Comparison of ENCODE assay signal across 7 mouse cellular contexts in genomic region chr5:111220679-111221380, GRCm38 (mm10).
DNase-seq lines count a peak whose midpoint lies in the region; ATAC-seq and TF ChIP-seq lines count a peak whose summit lies in the region.

No protein-coding gene starts in this region.

- intact Hi-C loops in gastrocnemius, postnatal 36 days (cut with DNase I), result no loop called here

- H3K9ac ChIP-seq in stomach, embryonic 14.5 days (replicated peaks; ENCODE audit: low read depth, low read length), result no peak overlapping the region
- H3K9ac ChIP-seq in stomach, postnatal 0 days (ENCODE audit: low read length), result no peak overlapping the region
- H3K9ac ChIP-seq in midbrain, postnatal 0 days (replicated peaks; ENCODE audit: low read length, poor library complexity, severe bottlenecking), result no peak overlapping the region

- no peaks in the 10 kb centered on the region for H3K27me3 ChIP-seq in stomach, embryonic 14.5 days (ENCODE audit: control insufficient read depth, insufficient read depth, low read length)
- no peaks in the 10 kb centered on the region for H3K27me3 ChIP-seq in stomach, postnatal 0 days (ENCODE audit: control insufficient read depth, insufficient read depth, low read length)
- peaks cover 84% of the 10 kb centered on the region for H3K27me3 ChIP-seq in hindbrain, embryonic 10.5 days (ENCODE audit: insufficient read depth, poor library complexity, severe bottlenecking)
- no peaks in the 10 kb centered on the region for H3K27me3 ChIP-seq in midbrain, postnatal 0 days (ENCODE audit: insufficient read depth, low read length)

- 62% methylated on average over 16 of the region's 16 CpGs for WGBS in stomach, embryonic 14.5 days
- WGBS in stomach, postnatal 0 days, result 72% methylated on average over 16 of the region's 16 CpGs
- WGBS in hindbrain, embryonic 10.5 days, result 23% methylated on average over 16 of the region's 16 CpGs
- WGBS in midbrain, postnatal 0 days, result 19% methylated on average over 16 of the region's 16 CpGs

- H3K36me3 ChIP-seq in stomach, embryonic 14.5 days (ENCODE audit: control insufficient read depth, insufficient read depth, low read length), result peaks cover 18% of the 10 kb centered on the region
- H3K36me3 ChIP-seq in stomach, postnatal 0 days (ENCODE audit: control insufficient read depth, insufficient read depth, low read length), result peaks cover 21% of the 10 kb centered on the region; the same call in 1 of the 2 replicates
- H3K36me3 ChIP-seq in hindbrain, embryonic 10.5 days, result peaks cover 25% of the 10 kb centered on the region
- peaks cover 26% of the 10 kb centered on the region for H3K36me3 ChIP-seq in midbrain, postnatal 0 days (ENCODE audit: insufficient read depth, low read length)

- H3K4me1 ChIP-seq in stomach, embryonic 14.5 days (ENCODE audit: control insufficient read depth, insufficient read depth, low read length), result peaks cover 16% of the 10 kb centered on the region
- no peaks in the 10 kb centered on the region for H3K4me1 ChIP-seq in stomach, postnatal 0 days (replicated peaks; ENCODE audit: control insufficient read depth, insufficient read depth)
- peaks cover 81% of the 10 kb centered on the region for H3K4me1 ChIP-seq in hindbrain, embryonic 10.5 days (replicated peaks)
- peaks cover 11% of the 10 kb centered on the region; the same call in 1 of the 2 replicates for H3K4me1 ChIP-seq in midbrain, postnatal 0 days (ENCODE audit: insufficient read depth, low read length)

- no peak overlapping the region for H3K4me2 ChIP-seq in stomach, embryonic 14.5 days (replicated peaks; ENCODE audit: low read depth, low read length)
- H3K4me2 ChIP-seq in stomach, postnatal 0 days (replicated peaks; ENCODE audit: low read depth), result no peak overlapping the region
- H3K4me2 ChIP-seq in midbrain, postnatal 0 days (ENCODE audit: low read depth, low read length, poor library complexity, severe bottlenecking), result no peak overlapping the region

- TF ChIP-seq CTCF in stomach, postnatal 0 days (IDR thresholded peaks at IDR 0.05; ENCODE audit: low read depth), result no peak
- TF ChIP-seq CTCF in midbrain, postnatal 0 days (IDR thresholded peaks at IDR 0.05), result 0 out of 2 replicates have a peak, but pooled peaks have one; percentile 4

- H3K27ac ChIP-seq in stomach, embryonic 14.5 days (ENCODE audit: low read length), result peak overlapping the region; percentile 55; the same call in 1 of the 2 replicates
- H3K27ac ChIP-seq in stomach, postnatal 0 days (replicated peaks), result no peak overlapping the region
- H3K27ac ChIP-seq in hindbrain, embryonic 10.5 days, result peak overlapping the region; percentile 84
- peak overlapping the region; percentile 65 for H3K27ac ChIP-seq in midbrain, postnatal 0 days (ENCODE audit: low read depth, low read length)

- no peak overlapping the region for H3K4me3 ChIP-seq in stomach, embryonic 14.5 days (ENCODE audit: low read depth, low read length)
- no peak overlapping the region for H3K4me3 ChIP-seq in stomach, postnatal 0 days (ENCODE audit: low read depth, low read length)
- H3K4me3 ChIP-seq in hindbrain, embryonic 10.5 days, result no peak overlapping the region
- H3K4me3 ChIP-seq in midbrain, postnatal 0 days (ENCODE audit: low read depth, low read length), result no peak overlapping the region

- H3K9me3 ChIP-seq in stomach, embryonic 14.5 days (ENCODE audit: control insufficient read depth, low read depth, low read length), result no peaks in the 10 kb centered on the region
- no peaks in the 10 kb centered on the region for H3K9me3 ChIP-seq in stomach, postnatal 0 days (ENCODE audit: control insufficient read depth, low read length)
- H3K9me3 ChIP-seq in hindbrain, embryonic 10.5 days, result 0 out of 2 replicates have a peak, but pooled peaks cover 4% of the 10 kb centered on the region
- no peaks in the 10 kb centered on the region for H3K9me3 ChIP-seq in midbrain, postnatal 0 days (ENCODE audit: low read length)

- no peak for TF ChIP-seq EP300 in stomach, postnatal 0 days (optimal IDR thresholded peaks at IDR 0.05)

- no peak for DNase-seq in stomach, postnatal 0 days (ENCODE audit: low spot score)
- DNase-seq in hindbrain, embryonic 10.5 days (ENCODE audit: low spot score), result peak; percentile 86
- peak; percentile 90 for DNase-seq in midbrain, postnatal 0 days (ENCODE audit: low spot score)
- DNase-seq in gastrocnemius, postnatal 36 days, result no peak
- DNase-seq in kidney, postnatal 25 days, result no peak

- ATAC-seq in stomach, embryonic 14.5 days (ENCODE audit: insufficient number of reproducible peaks, insufficient read depth, low FRiP score, low read depth), result no peak; the same call in 1 of the 2 replicates
- ATAC-seq in stomach, postnatal 0 days (ENCODE audit: low FRiP score, low TSS enrichment), result no peak
- ATAC-seq in midbrain, postnatal 0 days (ENCODE audit: low FRiP score), result peak; percentile 78
- no peak for ATAC-seq in erythroid progenitor cell, adult 5-6 weeks (replicated peaks; ENCODE audit: low FRiP score, poor library complexity, severe bottlenecking)

Comparison
In these comparisons a context has a peak if more than half of its experiments do, and no peak if none do; other contexts are left out.
1. DNase-seq: peak in hindbrain, embryonic 10.5 days (single experiment) and midbrain, postnatal 0 days (single experiment); none in stomach, postnatal 0 days (single experiment), gastrocnemius, postnatal 36 days (0 of 2) and kidney, postnatal 25 days (0 of 2).